Mouse (Mus musculus) layer of hippocampus, postnatal 14 days (tissue): ENCODE data around the gene Pcgf2. TPM values are rescaled to one million over a fixed set of nuclear protein-coding genes. Genes with fewer than 3 reads are reported as not detected.
"Not testable (repeated sequence)": the region's sequence is repeated elsewhere in the genome, so short reads cannot be mapped to it uniquely, and the experiment has no call there.

Experiments used
- DNase-seq, 2 experiments: peaks; one replicate each; pipeline ENCODE4 v3.0.0; 2021 to 2022; ENCODE audit warnings: low spot score in 2 of 2, mixed read lengths in 1 of 2
- total RNA-seq, 2 experiments: library from RNA; stranded (reverse); gene quantifications; 2 replicates each; pipeline ENCODE4 v1.2.3; 2021

Gene Pcgf2
- total RNA-seq, 2 experiments from 2014 or later = 29.9 to 32.7 TPM

- no peak for DNase-seq
Observed at GRCm38 (mm10) chr11:97669268-97669667, 31.0 kb downstream of the Pcgf2 start.

GRCm38 (mm10) chr11:97668160-97668559 lies 32.1 kb downstream of the Pcgf2 start:
- no peak for DNase-seq

GRCm38 (mm10) chr11:97666794-97667193 lies 33.5 kb downstream of the Pcgf2 start:
- no peak for DNase-seq

GRCm38 (mm10) chr11:97666221-97666620 lies 34.1 kb downstream of the Pcgf2 start:
- no peak for DNase-seq

GRCm38 (mm10) chr11:97665431-97665830 lies 34.9 kb downstream of the Pcgf2 start:
- no peak for DNase-seq

DNA sequence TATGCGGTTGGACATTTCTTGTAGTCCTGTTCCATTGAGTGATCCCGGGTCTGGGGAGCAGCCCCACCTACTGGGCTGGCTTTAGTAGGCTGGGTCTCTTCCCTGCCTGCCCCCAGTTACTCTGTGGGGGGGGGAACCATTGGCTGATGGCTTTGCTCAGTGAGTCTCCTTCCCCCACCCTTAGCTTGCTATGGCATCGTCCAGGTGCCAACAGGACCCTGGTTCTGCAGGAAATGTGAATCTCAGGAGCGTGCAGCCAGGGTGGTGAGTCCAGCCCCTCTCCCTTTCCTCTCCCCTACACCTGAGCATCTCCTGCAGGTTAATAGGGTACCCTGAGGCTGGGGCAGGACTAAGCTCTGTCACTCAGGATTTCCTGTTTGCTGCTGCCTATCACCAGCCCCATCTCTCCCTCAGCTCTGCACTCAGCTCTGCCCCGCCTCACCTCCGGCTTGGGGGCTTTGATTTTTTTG lies 35.5 kb downstream of the Pcgf2 start:
- no peak for DNase-seq

DNA sequence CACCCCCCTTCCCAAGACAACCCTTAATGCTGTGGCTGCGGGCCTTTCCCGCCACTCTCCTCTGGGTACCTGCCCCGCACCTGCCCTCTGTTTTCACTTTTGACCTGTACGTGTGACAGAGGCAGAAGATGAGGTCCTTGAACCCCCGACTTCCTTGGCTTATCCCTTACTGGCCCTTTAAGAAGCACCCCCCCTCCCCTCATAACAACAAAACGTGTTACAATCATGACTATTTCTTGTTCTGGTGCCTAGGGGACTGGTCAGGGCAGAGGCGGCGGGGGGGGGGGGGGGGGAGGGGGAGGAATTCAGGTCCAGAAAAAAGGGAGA lies 36.0 kb downstream of the Pcgf2 start:
- no peak for DNase-seq

GRCm38 (mm10) chr11:97663528-97664338 lies 36.6 kb downstream of the Pcgf2 start:
- DNase-seq = no peak

DNA sequence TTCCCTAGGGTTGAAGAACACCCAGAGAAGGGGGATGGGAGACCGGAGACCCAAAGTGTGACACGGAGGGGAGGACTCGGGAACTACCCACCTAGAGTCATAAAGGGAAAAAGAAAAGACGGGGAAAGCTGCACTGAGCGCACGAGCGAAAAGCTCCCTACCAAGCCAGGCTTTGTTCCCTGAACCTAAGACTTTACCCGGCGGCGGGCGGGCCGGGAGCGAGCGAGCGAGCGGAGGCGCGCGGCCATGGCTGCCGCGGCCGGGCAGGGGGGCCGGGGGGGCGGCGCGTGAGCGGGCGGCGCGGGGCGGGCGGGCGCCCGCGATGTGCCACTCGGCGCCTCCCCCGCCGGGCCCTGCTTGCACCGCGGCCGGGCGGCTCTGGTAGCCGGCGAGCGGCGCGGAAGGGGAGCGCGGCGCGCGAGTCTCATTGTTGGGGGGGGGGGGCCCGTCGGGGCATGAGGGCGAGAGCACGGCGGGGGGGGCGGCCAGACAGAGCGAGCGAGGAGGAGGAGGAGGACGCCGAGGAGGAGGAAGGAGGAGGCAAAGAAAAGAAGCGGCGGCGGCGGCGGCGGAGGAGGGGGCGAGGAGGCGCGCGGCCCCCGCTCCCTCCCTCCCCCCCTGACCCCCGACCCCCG lies 37.3 kb downstream of the Pcgf2 start, which contains the start of gene Mllt6:
TSS of gene Mllt6 (plus strand) at position 522 of the 635 bp plus-strand sequence.
- peak; percentile 59 to 73 for DNase-seq

DNA sequence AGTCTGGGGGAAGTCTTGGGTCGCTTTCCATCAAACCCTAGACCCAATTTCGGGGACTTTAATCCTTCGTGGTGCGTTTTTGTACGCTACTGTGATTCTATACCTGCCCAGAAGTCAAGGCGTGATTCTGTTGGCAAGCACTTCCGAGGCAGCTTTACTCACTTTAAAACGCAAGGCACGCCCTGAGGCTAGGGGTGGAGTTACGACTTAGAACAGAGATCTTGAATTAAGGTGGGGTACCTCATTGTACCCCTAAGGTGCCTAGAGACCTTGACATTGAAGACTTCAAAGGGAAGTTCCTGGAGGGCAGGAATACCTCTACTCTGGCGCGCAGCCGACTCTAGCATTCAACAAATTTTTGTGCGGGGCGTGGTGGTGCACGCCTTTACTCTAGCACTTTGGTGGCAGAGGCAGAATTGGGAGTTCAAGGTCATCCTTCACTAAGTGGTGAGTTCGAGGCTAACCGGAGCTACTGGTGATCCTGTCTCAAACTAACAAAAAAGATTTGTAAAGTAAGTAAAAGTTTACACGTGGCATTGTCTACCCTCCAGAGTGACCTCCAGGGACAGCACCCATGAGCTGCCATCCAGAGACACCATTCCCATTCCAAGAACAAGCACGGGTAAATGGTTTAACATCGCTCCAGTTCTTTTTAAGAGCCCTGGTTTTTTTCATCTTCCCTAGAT lies 37.9 kb downstream of the Pcgf2 start:
- DNase-seq = no peak

- no peak for DNase-seq
Observed at GRCm38 (mm10) chr11:97661648-97662133, 38.6 kb downstream of the Pcgf2 start.

GRCm38 (mm10) chr11:97660734-97661647 lies 39.3 kb downstream of the Pcgf2 start:
- no peak for DNase-seq

DNA sequence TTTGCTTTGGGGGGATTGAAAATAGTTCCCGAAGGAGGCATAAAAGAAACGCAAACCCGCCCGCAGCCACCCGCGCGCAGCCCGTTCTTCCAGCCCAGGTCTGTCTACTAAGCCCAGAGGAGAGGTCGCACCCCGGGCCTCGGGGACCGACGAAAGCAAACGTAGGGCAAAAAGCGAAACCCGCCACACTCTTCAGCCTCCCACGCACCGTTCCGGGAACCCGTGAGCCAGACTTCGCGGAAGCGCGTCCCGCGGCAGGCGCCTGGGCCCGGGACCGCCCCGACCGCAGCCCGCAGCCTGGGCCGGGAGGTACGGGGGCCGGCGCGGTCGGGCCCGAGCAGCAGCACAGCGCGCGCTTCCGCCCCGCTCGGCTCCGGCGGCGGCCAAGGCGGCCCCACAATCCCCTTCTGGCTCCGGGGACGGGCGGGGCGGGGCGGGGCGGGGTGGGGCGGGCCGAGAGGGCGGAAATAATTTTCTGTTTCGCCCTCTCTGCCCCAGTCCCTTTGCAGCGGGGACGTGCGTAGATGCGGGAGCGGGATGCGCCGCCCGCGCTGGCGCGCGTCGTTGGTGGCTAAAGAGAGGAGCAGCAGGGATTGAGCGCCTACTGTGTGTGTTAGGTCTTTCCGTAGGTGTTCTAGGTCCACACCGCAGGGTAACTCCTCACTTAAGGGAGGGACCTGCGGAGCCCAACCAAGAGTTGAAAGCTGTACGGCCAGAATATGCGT lies 40.1 kb downstream of the Pcgf2 start:
- DNase-seq = peak; percentile 68 to 71

DNA sequence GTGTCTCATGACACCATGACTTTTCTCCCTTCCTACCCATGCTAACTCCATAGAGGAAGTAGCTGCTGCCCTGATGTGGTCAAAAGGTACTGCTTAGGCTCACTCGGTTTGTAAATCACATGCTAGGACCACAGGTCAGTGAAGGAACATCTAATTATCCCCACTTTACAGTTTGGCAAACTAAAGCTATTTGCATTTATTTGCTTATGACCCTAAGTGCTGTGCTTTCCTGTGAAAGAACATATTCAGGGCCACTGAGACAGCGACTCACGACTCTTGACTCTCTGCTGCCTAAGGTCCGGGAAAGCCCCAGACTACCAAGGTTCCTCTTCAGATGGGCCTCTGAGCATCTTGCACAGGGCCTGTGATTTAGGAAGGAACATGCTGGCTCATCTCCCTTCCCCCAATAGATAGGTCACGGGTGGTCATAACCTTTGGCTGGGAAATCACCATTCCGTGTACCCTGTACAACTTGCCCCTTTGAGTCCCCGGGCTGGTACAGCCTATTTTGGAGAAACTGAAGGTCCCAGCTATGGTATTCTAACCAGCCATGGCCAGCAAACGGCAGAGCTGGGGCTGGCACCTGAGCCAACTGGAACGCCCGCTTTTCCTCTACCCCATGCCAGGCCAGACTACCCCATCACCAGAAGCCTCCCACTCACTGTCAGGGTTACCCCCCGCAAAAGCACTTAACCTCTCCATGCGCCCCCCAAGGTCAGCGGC lies 40.9 kb downstream of the Pcgf2 start:
- no peak for DNase-seq

DNA sequence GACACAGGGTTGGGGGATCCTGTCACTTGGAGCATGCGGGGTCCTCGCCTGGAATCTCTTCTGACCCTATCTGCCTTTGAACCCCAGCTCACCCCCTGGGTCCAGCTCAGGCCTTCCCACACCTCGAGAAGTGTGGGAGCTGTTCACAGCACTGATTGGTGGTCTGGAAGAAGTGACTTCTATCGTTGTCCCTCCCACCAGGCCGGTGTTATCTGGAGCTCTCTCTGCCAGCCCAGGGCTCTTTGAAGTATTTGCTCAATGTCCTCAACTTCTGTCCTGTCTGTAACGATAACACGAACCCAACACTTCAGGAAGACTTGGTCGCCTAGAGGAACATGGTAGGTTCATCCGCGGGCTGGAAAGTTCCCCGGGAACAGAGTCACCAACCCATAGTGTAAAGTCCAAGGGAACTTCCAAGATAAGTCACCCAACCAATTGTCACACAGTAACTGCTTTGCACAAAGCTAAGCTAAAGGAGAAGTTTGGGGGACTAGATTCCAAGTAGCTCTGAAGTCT lies 41.5 kb downstream of the Pcgf2 start:
- no peak for DNase-seq

GRCm38 (mm10) chr11:97657967-97658366 lies 42.3 kb downstream of the Pcgf2 start:
- not testable (repeated sequence) for DNase-seq

DNA sequence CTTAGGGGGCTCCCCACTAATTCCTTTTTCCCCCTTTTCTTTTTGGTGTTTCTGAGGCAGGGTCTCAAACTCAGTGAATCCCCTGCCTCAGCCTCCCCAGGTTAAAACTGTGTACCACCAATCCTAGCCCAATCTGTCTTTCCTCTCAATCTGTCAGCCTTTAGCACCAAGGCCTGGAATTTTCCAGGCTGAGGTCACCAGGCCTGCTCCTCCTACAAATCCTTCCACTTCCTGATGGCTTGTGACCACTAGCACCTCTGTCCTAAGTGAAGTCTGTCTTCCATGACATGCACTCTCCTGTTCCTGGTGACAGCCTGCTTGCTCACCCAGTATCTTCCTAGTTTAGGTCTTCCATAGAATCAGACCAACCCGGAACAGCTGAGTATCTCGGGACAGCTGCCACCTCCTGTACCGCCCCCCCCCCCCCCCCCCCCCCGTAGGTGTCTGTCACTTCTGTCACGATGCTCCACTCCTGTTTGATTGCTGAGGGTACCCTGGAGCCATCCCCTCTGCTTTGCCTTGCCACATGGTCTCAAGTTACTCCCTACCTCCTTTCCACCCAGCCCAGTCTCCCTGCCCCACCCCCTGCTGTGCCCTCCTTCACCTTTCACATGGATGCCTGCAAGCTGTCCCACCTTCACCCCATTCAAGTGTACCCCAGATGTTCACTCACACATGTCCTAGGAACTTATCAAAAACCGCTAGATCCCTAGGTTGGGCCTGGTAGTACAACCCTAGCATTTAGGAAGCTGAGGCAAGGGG lies 42.9 kb downstream of the Pcgf2 start:
- no peak for DNase-seq

GRCm38 (mm10) chr11:97656269-97656971 lies 43.9 kb downstream of the Pcgf2 start:
- no peak for DNase-seq
